Mouse (Mus musculus) kidney, embryonic 14.5 days (tissue): ENCODE data around the gene Rpusd1. TPM values are rescaled to one million over a fixed set of nuclear protein-coding genes. Genes with fewer than 3 reads are reported as not detected.

Experiments
- ATAC-seq: fragments of 200-750 bp; cut with Nextera tagmentation; 2 replicates; pipeline ENCODE4 v1.8.0; 2017; ENCODE audit warnings: moderate number of reproducible peaks, mild to moderate bottlenecking, moderate TSS enrichment, moderate library complexity; ENCODE audit not compliant: low FRiP score, low TSS enrichment
- H3K27ac ChIP-seq: fragments of 300-500 bp; sonication (generic); 2 replicates; pipeline ENCODE4 v1.5.1; 2014; ENCODE audit warnings: low read depth, mild to moderate bottlenecking, low read length, moderate library complexity, mixed read lengths
- H3K27me3 ChIP-seq: fragments of 300-500 bp; sonication (generic); 2 replicates; pipeline ENCODE4 v1.6.1; 2014; ENCODE audit warnings: mild to moderate bottlenecking, low read length; ENCODE audit not compliant: control insufficient read depth, insufficient read depth
- H3K36me3 ChIP-seq: fragments of 300-500 bp; sonication (generic); 2 replicates; pipeline ENCODE4 v1.6.1; 2014; ENCODE audit warnings: low read length, mixed read lengths; ENCODE audit not compliant: control insufficient read depth, insufficient read depth
- H3K4me1 ChIP-seq: fragments of 300-500 bp; sonication (generic); 2 replicates; pipeline ENCODE4 v1.6.1; 2014; ENCODE audit warnings: low read length, mixed read lengths; ENCODE audit not compliant: control insufficient read depth, insufficient read depth
- H3K4me2 ChIP-seq: fragments of 300-500 bp; sonication (generic); replicated peaks from 2 replicates; pipeline ENCODE4 v1.6.1; 2014; ENCODE audit warnings: low read depth, mild to moderate bottlenecking, low read length
- H3K4me3 ChIP-seq: fragments of 300-500 bp; sonication (generic); 2 replicates; pipeline ENCODE4 v1.5.1; 2014; ENCODE audit warnings: mild to moderate bottlenecking, low read length
- H3K9ac ChIP-seq: fragments of 300-500 bp; sonication (generic); 2 replicates; pipeline ENCODE4 v1.6.1; 2014; ENCODE audit warnings: low read depth, mild to moderate bottlenecking, low read length, moderate library complexity
- H3K9me3 ChIP-seq: fragments of 300-500 bp; sonication (generic); 2 replicates; pipeline ENCODE4 v1.6.1; 2016; ENCODE audit warnings: low read length; ENCODE audit not compliant: control insufficient read depth
- WGBS: fragments of 180-500 bp; shearing (Covaris S2); extraction: QIAGEN DNeasy Blood & Tissue Kit; methylation state at CpG from one replicate; pipeline ENCODE4 v1.1.7; 2014; 5-methylcytosine and 5-hydroxymethylcytosine counted together
- microRNA-seq: library from miRNA; unstranded; fragments of <30 nt; microRNA quantifications from one replicate; pipeline ENCODE4, GENCODE M21; 2016
- polyA plus RNA-seq: library from polyadenylated mRNA; unstranded; fragments of >200 nt; fragmentation: Nextera tagmentation; extraction: Ambion mirVana; gene quantifications from 2 replicates; pipeline ENCODE4 v1.2.1, GENCODE M21; 2014

The Rpusd1 gene
- polyA plus RNA-seq, 1 experiment from 2014 or later, result 22.1 TPM

DNA sequence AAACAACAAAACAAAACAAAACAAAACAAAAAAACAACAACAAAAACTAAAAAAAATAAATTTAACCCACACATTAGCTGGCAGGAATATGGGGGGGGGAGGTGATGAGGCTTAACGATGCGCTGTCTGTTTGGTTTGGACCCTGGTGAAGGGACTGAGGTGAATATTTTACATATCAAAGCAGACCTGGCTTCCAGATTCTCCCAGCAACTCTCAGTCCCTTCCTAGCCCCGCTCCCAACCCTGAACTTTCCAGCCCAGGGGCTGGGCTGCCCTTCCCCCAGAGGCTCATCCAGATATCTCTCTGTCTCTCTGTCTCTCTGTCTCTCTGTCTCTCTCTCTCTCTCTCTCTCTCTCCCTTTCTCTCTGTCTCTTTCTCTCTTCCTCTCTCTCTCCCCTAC lies 35.1 kb downstream of the Rpusd1 start:
- Histone ChIP-seq H3K4me1 (no peaks in the 10 kb centered on the region), H3K4me2 (no peak overlapping the region), H3K9me3 (no peaks in the 10 kb centered on the region), H3K27ac (no peak overlapping the region), H3K4me3 (no peak overlapping the region), H3K27me3 (no peaks in the 10 kb centered on the region), H3K9ac (no peak overlapping the region), H3K36me3 (no peaks in the 10 kb centered on the region)
- ATAC-seq, result no peak
- WGBS, result 34% methylated on average over 3 of the region's 3 CpGs

DNA sequence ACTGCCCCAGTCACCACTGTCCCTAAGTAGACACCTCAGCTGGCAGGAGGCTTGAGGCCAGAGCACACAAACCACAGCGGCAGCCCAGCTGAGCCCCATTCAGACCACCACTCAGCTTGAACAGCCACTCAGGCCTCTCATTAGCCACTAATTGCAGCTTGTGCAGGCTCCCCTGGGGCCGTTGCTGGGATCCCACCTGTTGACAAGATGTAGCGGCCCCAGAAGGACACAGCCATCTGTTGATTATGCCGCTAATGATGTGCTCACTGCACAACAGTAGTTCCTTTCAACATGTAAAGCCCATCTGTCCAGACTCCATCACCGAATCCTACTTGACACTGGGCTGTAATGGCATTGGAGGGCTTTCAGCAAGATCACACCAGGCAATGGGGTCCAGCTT lies 38.4 kb downstream of the Rpusd1 start:
- 46% methylated on average over 5 of the region's 5 CpGs for WGBS
- H3K4me3 ChIP-seq, result no peak overlapping the region
- no peak overlapping the region for H3K27ac ChIP-seq
- H3K9me3 ChIP-seq, result no peaks in the 10 kb centered on the region
- no peaks in the 10 kb centered on the region for H3K27me3 ChIP-seq
- H3K36me3 ChIP-seq, result no peaks in the 10 kb centered on the region
- ATAC-seq, result no peak
- H3K4me2 ChIP-seq, result no peak overlapping the region
- no peak overlapping the region for H3K9ac ChIP-seq
- H3K4me1 ChIP-seq, result no peaks in the 10 kb centered on the region

DNA sequence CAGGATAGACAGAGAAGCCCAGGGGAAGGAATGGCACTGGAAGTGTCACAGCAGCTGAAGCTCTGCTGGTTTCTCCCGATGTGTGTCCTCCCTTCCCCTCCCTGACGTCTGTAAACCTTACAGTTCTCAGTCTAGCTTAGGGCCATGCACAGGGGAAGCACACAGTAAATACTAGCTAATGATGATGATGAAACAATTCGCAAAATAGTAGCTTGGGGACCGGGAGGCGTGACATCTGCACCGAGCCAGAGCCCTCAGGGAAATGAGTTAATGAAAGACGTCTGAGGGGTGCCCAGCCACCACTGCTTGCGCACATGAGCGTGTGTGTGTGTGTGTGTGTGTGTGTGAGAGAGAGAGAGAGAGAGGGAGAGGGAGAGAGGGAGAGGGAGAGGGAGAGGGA lies 41.9 kb downstream of the Rpusd1 start:
- H3K4me3 ChIP-seq, result no peak overlapping the region
- H3K36me3 ChIP-seq, result no peaks in the 10 kb centered on the region
- H3K4me1 ChIP-seq, result peaks cover 3% of the 10 kb centered on the region
- no peak overlapping the region for H3K27ac ChIP-seq
- WGBS, result 51% methylated on average over 9 of the region's 9 CpGs
- no peaks in the 10 kb centered on the region for H3K9me3 ChIP-seq
- no peak overlapping the region for H3K9ac ChIP-seq
- no peaks in the 10 kb centered on the region for H3K27me3 ChIP-seq
- ATAC-seq, result no peak
- no peak overlapping the region for H3K4me2 ChIP-seq

DNA sequence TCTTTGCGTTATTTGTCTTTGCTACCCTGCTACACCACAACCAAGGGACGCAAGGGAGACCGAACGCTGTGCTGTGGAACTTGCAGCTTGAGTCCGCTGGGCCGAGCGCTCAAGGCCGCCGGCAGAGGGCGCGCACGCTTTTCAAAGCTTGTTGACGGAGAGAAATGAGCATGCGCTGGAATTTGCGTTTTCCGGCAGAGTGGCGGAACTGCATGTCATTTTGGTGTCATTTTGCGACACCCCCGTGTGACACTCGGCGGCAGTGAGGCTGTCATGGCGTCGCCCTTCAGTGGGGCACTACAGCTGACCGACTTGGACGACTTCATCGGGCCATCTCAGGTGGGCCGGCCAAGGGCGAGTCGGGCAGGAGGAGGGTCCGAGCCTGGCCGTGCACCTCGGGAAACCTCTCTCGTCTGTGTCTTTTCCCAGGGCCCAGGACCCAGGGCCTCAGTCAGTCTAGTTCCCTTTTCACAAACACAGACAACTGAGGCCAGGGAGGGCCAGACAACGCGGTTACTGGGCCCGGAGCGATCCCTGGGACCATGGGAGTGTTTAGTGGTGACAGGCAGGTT lies 46.2 kb downstream of the Rpusd1 start, which contains the start of gene Narfl:
Gene Narfl (plus strand): TSS at position 228 of the 572 bp plus-strand sequence.
- peaks cover 15% of the 10 kb centered on the region; the same call in 1 of the 2 replicates for H3K36me3 ChIP-seq
- H3K27me3 ChIP-seq, result no peaks in the 10 kb centered on the region
- WGBS, result under 1% methylated on average over 37 of the region's 37 CpGs
- H3K9me3 ChIP-seq, result no peaks in the 10 kb centered on the region
- peak; percentile 88 for ATAC-seq
- H3K9ac ChIP-seq, result peak within 1 kb of the TSS; percentile 80
- peak within 1 kb of the TSS; percentile 75 for H3K4me3 ChIP-seq
- H3K4me1 ChIP-seq, result peaks cover 6% of the 10 kb centered on the region
- no peak within 1 kb of the TSS for H3K27ac ChIP-seq
- peak within 1 kb of the TSS; percentile 75 for H3K4me2 ChIP-seq

DNA sequence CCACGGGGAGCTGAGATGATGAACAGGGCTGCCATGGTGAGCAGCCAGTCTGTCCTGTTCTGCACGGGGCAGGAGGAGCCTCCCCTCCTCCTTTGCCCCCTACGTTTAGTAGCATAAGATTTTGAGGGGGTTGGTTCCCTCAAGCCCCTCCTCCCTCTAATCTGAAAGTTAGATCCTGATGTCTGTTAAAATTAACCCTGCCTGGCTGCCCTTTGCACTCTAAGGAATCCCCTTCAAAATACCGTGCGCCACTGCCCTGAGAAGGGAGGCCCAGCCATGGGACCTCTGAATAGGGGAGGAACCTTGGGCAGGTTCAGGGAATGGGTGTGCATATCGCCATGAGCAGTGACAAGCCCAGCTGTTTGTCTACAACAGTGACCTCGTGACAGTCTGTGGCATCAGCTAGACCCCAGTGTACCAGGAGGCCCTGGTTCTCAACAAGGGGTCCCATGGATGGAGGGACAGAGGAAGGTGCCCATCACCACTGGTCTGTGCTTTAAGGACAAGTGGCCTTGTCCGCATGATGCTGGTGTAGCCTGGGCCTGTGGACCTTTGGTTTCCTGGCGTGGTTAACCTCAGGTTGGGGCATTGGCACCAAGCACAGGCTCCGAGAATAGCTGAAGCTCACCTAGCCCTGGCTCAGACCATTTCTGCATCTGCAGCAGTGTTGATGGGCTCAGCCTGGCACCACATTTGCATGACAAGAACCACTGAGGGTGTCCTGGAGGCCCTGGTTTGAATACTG lies 48.0 kb downstream of the Rpusd1 start:
- Histone ChIP-seq H3K27me3 (no peaks in the 10 kb centered on the region), H3K9ac (peak overlapping the region; percentile 4; the same call in 1 of the 2 replicates), H3K4me2 (no peak overlapping the region), H3K9me3 (no peaks in the 10 kb centered on the region), H3K4me3 (no peak overlapping the region), H3K36me3 (peaks cover 21% of the 10 kb centered on the region; the same call in 1 of the 2 replicates), H3K4me1 (peaks cover 6% of the 10 kb centered on the region), H3K27ac (no peak overlapping the region)
- no peak for ATAC-seq
- 75% methylated on average over 10 of the region's 10 CpGs for WGBS

DNA sequence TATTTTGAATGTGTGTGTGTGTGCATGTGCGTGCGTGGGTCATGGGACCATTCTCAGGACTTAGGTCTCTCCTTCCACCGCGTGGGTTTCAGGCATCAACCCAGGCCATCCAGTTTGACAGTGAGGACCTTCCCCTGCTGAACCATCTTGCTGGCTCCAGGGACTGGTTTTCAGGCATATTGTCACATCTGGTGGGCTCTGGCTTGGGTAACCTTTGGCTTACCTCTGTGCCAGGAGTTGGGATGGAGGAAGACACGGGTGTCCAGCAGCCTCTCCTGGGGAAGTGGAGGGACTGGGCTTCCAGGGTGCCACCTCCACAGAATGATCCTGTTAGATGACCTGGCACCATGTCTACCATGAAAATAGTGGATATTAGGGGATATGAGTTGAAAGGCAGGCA lies 50.5 kb downstream of the Rpusd1 start:
- no peak for ATAC-seq
- no peak overlapping the region for H3K9ac ChIP-seq
- 91% methylated on average over 5 of the region's 5 CpGs for WGBS
- no peak overlapping the region for H3K4me2 ChIP-seq
- H3K27ac ChIP-seq, result no peak overlapping the region
- no peaks in the 10 kb centered on the region for H3K27me3 ChIP-seq
- H3K4me3 ChIP-seq, result no peak overlapping the region
- peaks cover 44% of the 10 kb centered on the region for H3K36me3 ChIP-seq
- peaks cover 6% of the 10 kb centered on the region for H3K4me1 ChIP-seq
- H3K9me3 ChIP-seq, result no peaks in the 10 kb centered on the region

Small RNA genes within 50 kb of the gene (microRNA-seq; reads per million reads assigned to microRNA genes)
- gene Gm25083 (not detected), gene Mir6966 (not detected)

Other genes starting within 250 kb of the Rpusd1 start
- gene Sstr5, start 230.4 kb upstream of the Rpusd1 start, polyA plus RNA-seq, result not detected in 2 replicates
- gene Sox8, start 157.0 kb upstream of the Rpusd1 start, polyA plus RNA-seq, result 6.5 and 8.5 TPM in 2 replicates
- gene Lmf1, start 148.6 kb upstream of the Rpusd1 start, polyA plus RNA-seq, result 21.3 and 29.8 TPM in 2 replicates
- 0.50 and 1.5 TPM in 2 replicates for gene Gng13, start 10.5 kb upstream of the Rpusd1 start, polyA plus RNA-seq
- gene Chtf18, start 251 bp upstream of the Rpusd1 start, polyA plus RNA-seq, result 17.3 and 26.0 TPM in 2 replicates
- not detected in 2 replicates for gene Mslnl, start 8.4 kb downstream of the Rpusd1 start, polyA plus RNA-seq
- 2.6 and 3.3 TPM in 2 replicates for gene Msln, start 26.7 kb downstream of the Rpusd1 start, polyA plus RNA-seq
- 25.3 and 27.3 TPM in 2 replicates for gene Narfl, start 46.1 kb downstream of the Rpusd1 start, polyA plus RNA-seq
- 75.4 and 75.6 TPM in 2 replicates for gene Haghl, start 58.0 kb downstream of the Rpusd1 start, polyA plus RNA-seq
- 0.32 and 0.41 TPM in 2 replicates for gene Ccdc78, start 58.9 kb downstream of the Rpusd1 start, polyA plus RNA-seq
- 90.2 and 111 TPM in 2 replicates for gene Fam173a, start 65.2 kb downstream of the Rpusd1 start, polyA plus RNA-seq
- gene AC134908.4, start 68.0 kb downstream of the Rpusd1 start, polyA plus RNA-seq, result not detected in 2 replicates
- 8.2 and 28.6 TPM in 2 replicates for gene Metrn, start 69.5 kb downstream of the Rpusd1 start, polyA plus RNA-seq
- 1.1 and 1.3 TPM in 2 replicates for gene Fbxl16, start 81.4 kb downstream of the Rpusd1 start, polyA plus RNA-seq
- gene Wdr24, start 96.0 kb downstream of the Rpusd1 start, polyA plus RNA-seq, result 21.4 and 32.0 TPM in 2 replicates
- 45.7 and 47.0 TPM in 2 replicates for gene Jmjd8, start 101.2 kb downstream of the Rpusd1 start, polyA plus RNA-seq
- gene Stub1, start 105.7 kb downstream of the Rpusd1 start, polyA plus RNA-seq, result 350 and 425 TPM in 2 replicates
- 2.0 and 2.5 TPM in 2 replicates for gene Rhbdl1, start 109.6 kb downstream of the Rpusd1 start, polyA plus RNA-seq
- gene Gm20683, start 114.1 kb downstream of the Rpusd1 start, polyA plus RNA-seq, result 1.7 and 2.6 TPM in 2 replicates
- gene Rhot2, start 117.2 kb downstream of the Rpusd1 start, polyA plus RNA-seq, result 13.0 and 21.7 TPM in 2 replicates
- 21.4 and 27.5 TPM in 2 replicates for gene Wdr90, start 133.8 kb downstream of the Rpusd1 start, polyA plus RNA-seq
- 40.0 and 41.4 TPM in 2 replicates for gene Mcrip2, start 141.1 kb downstream of the Rpusd1 start, polyA plus RNA-seq
- 83.9 and 85.3 TPM in 2 replicates for gene Mettl26, start 147.4 kb downstream of the Rpusd1 start, polyA plus RNA-seq
- gene Wfikkn1, start 153.2 kb downstream of the Rpusd1 start, polyA plus RNA-seq, result 0.99 and 1.2 TPM in 2 replicates
- gene Rab40c, start 192.1 kb downstream of the Rpusd1 start, polyA plus RNA-seq, result 17.2 and 20.4 TPM in 2 replicates
- gene Pigq, start 217.3 kb downstream of the Rpusd1 start, polyA plus RNA-seq, result 51.5 and 77.2 TPM in 2 replicates
- gene Nhlrc4, start 217.3 kb downstream of the Rpusd1 start, polyA plus RNA-seq, result 0.28 and 0.43 TPM in 2 replicates
- 2.8 and 4.4 TPM in 2 replicates for gene A930017K11Rik, start 224.9 kb downstream of the Rpusd1 start, polyA plus RNA-seq